Mouse (Mus musculus): ENCODE results near the gene Wfdc6a. TPM values are rescaled to one million over a fixed set of nuclear protein-coding genes. Genes with fewer than 3 reads are reported as not detected.

Wfdc6a gene
- total RNA-seq (2023): not detected

GRCm38 (mm10) chr2:164585025-164585725 lies at the start of gene Wfdc6a:
Gene Wfdc6a (minus strand): TSS chr2:164585447.

DNA sequence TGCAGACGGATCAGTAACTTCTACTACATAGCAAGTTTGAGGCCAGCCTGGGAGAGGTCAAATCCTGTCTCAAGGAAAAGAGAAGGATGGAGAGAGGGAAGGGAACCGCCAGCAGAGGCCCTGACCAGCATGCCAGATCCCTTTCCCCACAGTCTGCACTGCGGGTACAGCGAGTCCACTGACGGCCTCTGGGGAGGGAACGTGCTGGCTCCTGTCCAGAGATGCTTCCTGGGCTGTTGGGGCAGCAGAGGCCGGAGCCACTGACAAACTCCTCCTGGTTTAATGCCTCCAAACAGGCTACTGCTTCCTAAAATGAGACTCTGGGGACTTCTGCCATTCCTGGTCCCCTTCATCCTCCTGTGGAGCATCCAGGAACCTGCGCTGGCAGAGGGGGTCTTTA lies 28.2 kb upstream of the Wfdc6a start, which contains the start of the genes Wfdc6b and Wfdc8:
TSS of gene Wfdc6b (plus strand) at position 52 of the 400 bp plus-strand sequence.
TSS of gene Wfdc8 (minus strand) at position 156 of the 400 bp plus-strand sequence.

DNA sequence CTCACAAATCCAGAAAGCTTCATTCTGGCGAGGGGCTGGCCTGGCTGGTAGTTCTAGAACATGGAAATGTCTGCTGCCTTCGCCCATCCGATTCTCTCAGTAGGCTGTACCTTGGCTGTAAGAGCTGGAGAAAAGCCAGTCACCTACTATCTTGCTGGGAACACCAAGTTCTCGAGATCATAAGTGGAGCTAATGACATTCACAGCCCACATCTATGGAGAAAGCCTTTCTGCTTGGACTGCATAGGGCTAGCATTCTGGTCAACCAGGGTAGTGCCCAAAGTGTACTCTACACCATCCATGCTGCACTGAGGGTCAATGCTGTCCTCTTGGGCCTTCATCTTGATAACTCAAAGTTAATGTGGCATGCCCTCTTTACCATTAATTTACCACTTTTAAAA lies 8.2 kb upstream of the Wfdc6a start, which contains the start of gene Eppin:
TSS of gene Eppin (minus strand) at position 101 of the 400 bp plus-strand sequence.

DNA sequence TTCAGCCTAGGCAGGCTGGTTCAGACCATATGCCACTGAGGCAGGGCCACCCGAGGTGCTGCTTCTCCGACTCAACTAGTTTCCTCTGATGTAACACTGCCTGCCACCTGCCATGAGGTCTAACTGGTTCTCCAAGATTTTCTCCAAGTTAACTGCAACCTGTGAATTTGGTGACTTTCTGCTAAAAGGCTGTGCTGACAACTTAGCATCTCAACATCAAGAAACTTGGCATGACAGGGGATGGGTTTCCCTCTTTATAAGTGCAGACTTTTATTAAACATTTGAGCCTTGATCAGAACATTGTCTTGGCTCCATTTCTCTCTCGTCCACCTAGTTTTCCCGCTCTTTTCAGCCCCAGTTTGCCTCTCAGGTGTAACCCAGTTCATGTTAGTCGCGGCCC lies 11.9 kb downstream of the Wfdc6a start, which contains the start of gene Spint3:
TSS of gene Spint3 (minus strand) at position 101 of the 400 bp plus-strand sequence.

DNA sequence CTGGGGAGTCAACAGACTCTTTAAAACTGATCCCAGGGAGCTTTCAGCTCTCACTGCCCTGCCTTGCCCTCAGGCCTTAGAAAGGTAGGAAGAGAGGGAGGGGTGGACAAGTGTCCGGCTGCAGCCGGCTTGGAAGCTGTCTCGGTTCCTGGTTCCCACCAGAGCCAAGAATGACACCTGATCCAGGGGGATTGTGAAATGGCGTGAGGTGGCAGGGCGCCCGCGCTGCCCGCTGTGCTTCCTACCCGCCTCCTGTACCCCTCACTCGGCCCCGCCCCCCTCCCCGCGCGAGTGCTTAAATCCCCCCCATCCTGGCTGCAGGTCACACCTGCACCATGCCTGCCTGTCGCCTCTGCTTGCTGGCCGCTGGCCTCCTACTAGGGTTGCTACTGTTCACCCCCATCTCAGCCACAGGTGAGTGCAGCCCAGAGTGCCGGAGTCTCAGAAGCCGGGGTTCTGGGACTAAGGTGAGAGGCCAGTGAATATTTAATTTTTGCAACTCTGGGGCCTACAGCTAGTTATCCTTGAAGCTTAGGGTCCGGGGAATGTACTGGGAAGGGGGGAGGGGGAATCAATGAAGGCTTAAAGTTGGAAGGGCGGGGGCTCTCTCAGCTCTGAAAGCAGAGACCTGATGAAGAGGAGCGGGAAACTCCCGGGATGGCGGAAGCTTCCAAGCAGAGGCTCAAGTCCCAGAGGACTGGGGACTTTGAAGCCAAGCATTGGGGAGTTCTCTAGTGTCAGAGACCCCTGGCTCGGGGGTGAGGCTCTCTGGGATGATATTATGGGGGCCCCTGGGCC lies 22.7 kb downstream of the Wfdc6a start, which contains the start of gene Wfdc2:
TSS of gene Wfdc2 (plus strand) at position 23 of the 798 bp plus-strand sequence.

Other genes with a start within 250 kb of the Wfdc6a start
- 1 to 10 TPM; 3.2 to 3.5 TPM for gene Slpi, start 196.4 kb downstream of the Wfdc6a start, total RNA-seq (2023)
- under 1 TPM; 0.29 to 0.59 TPM for gene Rbpjl, start 182.3 kb downstream of the Wfdc6a start, total RNA-seq (2023)
- under 1 TPM; 0.36 to 0.64 TPM for gene Matn4, start 180.3 kb downstream of the Wfdc6a start, total RNA-seq (2023)
- 100 to 1,000 TPM; 156 to 168 TPM for gene Sdc4, start 141.6 kb downstream of the Wfdc6a start, total RNA-seq (2023)
- gene Sys1, start 128.5 kb downstream of the Wfdc6a start, total RNA-seq (2023): 10 to 100 TPM; 58.9 to 62.8 TPM
- 1 to 10 TPM in 1 of 2 experiments, not detected in 1; 2.3 TPM for gene Gm20458, start 124.5 kb downstream of the Wfdc6a start, total RNA-seq (2023)
- gene Trp53tg5, start 111.7 kb downstream of the Wfdc6a start, total RNA-seq (2023): not detected
- gene Dbndd2, start 99.3 kb downstream of the Wfdc6a start, total RNA-seq (2023): 1 to 10 TPM; 6.5 to 9.3 TPM
- gene Pigt, start 87.9 kb downstream of the Wfdc6a start, total RNA-seq (2023): 10 to 100 TPM; 72.9 to 79.0 TPM
- not detected for gene Wfdc2, start 23.0 kb downstream of the Wfdc6a start, total RNA-seq (2023)
- gene Spint3, start 12.0 kb downstream of the Wfdc6a start, total RNA-seq (2023): not detected
- gene Eppin, start 8.1 kb upstream of the Wfdc6a start, total RNA-seq (2023): not detected
- gene Wfdc6b, start 28.1 kb upstream of the Wfdc6a start, total RNA-seq (2023): not detected
- not detected for gene Wfdc8, start 28.2 kb upstream of the Wfdc6a start, total RNA-seq (2023)
- gene Wfdc16, start 53.3 kb upstream of the Wfdc6a start, total RNA-seq (2023): not detected
- not detected for gene Wfdc10, start 70.6 kb upstream of the Wfdc6a start, total RNA-seq (2023)
- gene Wfdc9, start 71.1 kb upstream of the Wfdc6a start, total RNA-seq (2023): not detected
- gene Wfdc11, start 88.6 kb upstream of the Wfdc6a start, total RNA-seq (2023): not detected
- gene Wfdc13, start 99.7 kb upstream of the Wfdc6a start, total RNA-seq (2023): not detected
- gene Spint4, start 113.1 kb upstream of the Wfdc6a start, total RNA-seq (2023): not detected
- gene Spint5, start 129.9 kb upstream of the Wfdc6a start, total RNA-seq (2023): not detected
- not detected for gene Wfdc3, start 160.5 kb upstream of the Wfdc6a start, total RNA-seq (2023)
- gene Dnttip1, start 160.5 kb upstream of the Wfdc6a start, total RNA-seq (2023): 10 to 100 TPM; 46.5 to 47.0 TPM
- 1 to 10 TPM; 2.4 to 2.7 TPM for gene Ube2c, start 184.5 kb upstream of the Wfdc6a start, total RNA-seq (2023)
- not detected for gene Tnnc2, start 194.5 kb upstream of the Wfdc6a start, total RNA-seq (2023)
- gene Snx21, start 200.4 kb upstream of the Wfdc6a start, total RNA-seq (2023): 1 to 10 TPM in 1 of 2 experiments, under 1 TPM in 1; 0.50 to 1.5 TPM
- 10 to 100 TPM; 57.1 to 64.3 TPM for gene Acot8, start 219.4 kb upstream of the Wfdc6a start, total RNA-seq (2023)
- 1 to 10 TPM; 3.7 to 6.0 TPM for gene Zswim3, start 219.7 kb upstream of the Wfdc6a start, total RNA-seq (2023)
- 10 to 100 TPM in 1 of 2 experiments, 1 to 10 TPM in 1; 7.7 to 12.2 TPM for gene Zswim1, start 237.2 kb upstream of the Wfdc6a start, total RNA-seq (2023)
- 1 to 10 TPM in 1 of 2 experiments, not detected in 1; 1.9 TPM for gene Spata25, start 243.1 kb upstream of the Wfdc6a start, total RNA-seq (2023)
- 100 to 1,000 TPM; 217 to 222 TPM for gene Ctsa, start 247.4 kb upstream of the Wfdc6a start, total RNA-seq (2023)
- gene Neurl2, start 248.0 kb upstream of the Wfdc6a start, total RNA-seq (2023): 1 to 10 TPM; 7.0 to 7.9 TPM